Mouse (Mus musculus) layer of hippocampus, postnatal 25 days (tissue): Measurements from ENCODE around the gene Snw1. TPM values are rescaled to one million over a fixed set of nuclear protein-coding genes. Genes with fewer than 3 reads are reported as not detected.
A peak's percentile ranks its signal among the peaks of the same experiment; 100 is the strongest.

ENCODE experiments used
- DNase-seq, 2 experiments: peaks; one replicate each; pipeline ENCODE4 v3.0.0; 2022; ENCODE audit warnings: mixed read lengths in 2 of 2, low spot score in 1 of 2; ENCODE audit errors: extremely low spot score in 1 of 2
- microRNA-seq, 2 experiments: library from miRNA; unstranded; fragments of <30 nt; microRNA quantifications; one replicate each; pipeline ENCODE4 v1.2.0; 2021
- total RNA-seq, 2 experiments: library from RNA; stranded (reverse); gene quantifications; 2 replicates each; pipeline ENCODE4 v1.2.3; 2021

Snw1 gene
- total RNA-seq, 2 experiments from 2014 or later = 60.3 to 68.2 TPM

- no peak for DNase-seq
These were observed 47.6 kb downstream of the Snw1 start for GRCm38 (mm10) chr12:87424516-87424915.

- DNase-seq = no peak
These were observed 48.4 kb downstream of the Snw1 start for GRCm38 (mm10) chr12:87423700-87424099.

DNA sequence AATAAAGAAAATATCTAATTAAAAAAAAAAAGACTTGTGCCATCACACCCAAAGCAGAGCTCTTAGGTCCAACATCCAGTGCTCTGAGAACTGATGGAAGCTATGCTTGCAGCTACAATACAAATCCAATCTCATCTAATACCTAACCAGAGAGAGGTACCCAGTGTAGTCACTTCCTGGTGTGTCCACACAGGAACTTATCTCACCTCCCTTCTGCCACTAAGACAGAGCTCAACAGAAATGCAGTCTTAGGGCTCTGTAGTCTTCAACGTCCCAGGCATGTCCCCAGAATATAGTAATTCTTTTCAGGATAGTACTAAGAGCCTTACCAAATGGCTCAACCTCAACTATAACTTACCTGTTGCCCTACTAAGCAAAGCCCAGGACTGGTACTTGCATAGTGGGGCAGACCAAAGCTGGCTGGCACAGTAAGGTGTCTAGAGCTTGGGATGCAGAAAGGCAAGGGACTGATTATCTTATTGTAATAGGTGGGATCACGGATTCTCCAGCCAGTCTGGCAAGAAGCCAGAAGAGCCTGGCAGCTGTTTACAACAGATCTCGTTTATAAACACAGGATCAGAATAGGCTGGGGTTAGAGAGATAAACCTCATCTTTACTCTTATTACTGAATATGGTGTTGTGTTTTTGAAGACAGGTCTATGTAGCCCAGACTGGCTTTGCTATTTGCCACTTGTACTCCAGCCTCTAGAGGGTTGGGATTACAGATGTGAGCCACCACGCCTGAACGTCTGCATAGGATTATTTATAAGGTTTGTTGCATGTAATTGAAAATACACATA, 50.2 kb downstream of the Snw1 start:
- no peak for DNase-seq

DNA sequence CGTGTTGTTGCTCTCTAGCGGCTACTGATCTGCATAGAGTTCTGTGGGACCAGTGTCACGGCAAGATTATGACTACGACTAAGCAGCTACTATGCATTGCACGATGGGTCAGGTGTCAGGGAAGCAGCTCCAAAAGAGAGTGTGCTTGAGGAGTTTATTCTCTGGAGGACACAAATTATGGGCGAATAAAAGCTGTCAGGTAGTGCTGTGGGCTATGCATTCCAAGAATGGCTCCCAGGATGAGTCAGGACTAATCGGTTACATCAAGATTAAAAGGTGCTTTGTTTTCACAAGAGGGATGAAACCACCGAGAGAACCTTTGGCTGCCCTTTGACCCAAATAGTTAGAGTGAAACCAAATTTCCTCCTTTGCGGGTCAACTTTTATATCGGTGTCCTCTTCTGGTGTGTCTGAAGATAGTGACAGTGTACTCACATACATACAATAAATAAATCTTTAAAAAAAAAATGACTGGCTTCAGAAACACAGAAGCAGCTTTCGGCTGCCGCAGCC, 52.0 kb downstream of the Snw1 start:
- DNase-seq = no peak

GRCm38 (mm10) chr12:87418921-87419320, 53.2 kb downstream of the Snw1 start:
- DNase-seq = no peak

- peak in 1 of 2 experiments; percentile 47 for DNase-seq
These were observed 55.4 kb downstream of the Snw1 start for GRCm38 (mm10) chr12:87416690-87417089.

- no peak for DNase-seq
These were observed 56.7 kb downstream of the Snw1 start for GRCm38 (mm10) chr12:87415358-87415757.

DNA sequence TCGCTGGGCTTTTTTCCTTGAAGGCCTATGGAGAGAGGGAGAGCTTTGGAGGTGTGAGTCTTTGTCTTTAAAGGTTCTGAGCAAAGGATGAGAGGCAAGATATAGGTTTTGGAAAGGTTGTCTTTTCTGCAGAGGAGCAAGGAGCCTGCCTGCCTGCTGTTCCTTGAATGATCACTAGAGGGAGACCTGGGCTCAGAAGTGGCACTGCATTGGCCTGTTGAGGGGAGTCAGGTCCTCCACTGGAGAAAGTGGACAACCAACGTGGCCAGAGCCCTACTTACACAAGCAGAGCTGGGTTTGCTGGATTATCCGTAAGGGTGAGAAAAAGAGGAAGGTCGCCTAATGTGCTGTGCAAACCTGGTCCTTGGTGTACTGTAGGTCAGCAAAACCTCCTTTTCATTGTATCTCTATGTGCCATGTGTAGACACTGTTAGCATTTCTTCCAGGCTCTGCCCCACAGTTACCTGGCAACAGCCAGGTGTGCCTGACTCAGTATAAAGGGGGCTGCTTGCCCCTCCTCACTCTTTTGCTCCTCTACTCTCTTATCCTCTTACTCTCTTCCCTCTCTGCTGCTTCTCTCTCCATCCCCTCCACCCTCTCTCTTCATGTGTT, 58.8 kb downstream of the Snw1 start:
- DNase-seq = peak; percentile 49 to 85

- no peak for DNase-seq
These were observed 61.1 kb downstream of the Snw1 start for GRCm38 (mm10) chr12:87410999-87411398.

GRCm38 (mm10) chr12:87409123-87409522, 63.0 kb downstream of the Snw1 start:
- DNase-seq = no peak

GRCm38 (mm10) chr12:87407869-87408605, 64.0 kb downstream of the Snw1 start:
- DNase-seq = no peak

DNA sequence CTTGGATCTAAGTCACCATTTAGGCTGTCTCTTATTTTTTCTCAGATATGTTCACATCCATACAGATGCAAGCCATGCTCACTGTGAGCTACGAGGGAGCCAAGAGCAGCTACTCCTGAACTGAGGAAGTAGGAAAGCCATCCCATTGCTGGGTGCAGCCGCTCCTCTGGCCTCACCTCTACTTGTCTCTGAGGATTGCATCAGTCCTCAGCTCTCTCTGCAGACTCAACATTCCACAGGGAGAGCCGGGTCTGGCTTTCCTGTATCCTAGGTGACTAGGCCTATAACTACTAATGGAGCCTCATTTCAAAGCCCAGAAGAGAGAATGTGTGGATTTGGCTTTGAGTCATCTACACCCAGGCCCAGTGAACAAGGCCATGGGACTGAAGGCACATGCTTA, 66.4 kb downstream of the Snw1 start:
- DNase-seq = no peak

- DNase-seq = no peak
These were observed 66.9 kb downstream of the Snw1 start for GRCm38 (mm10) chr12:87405165-87405564.

GRCm38 (mm10) chr12:87401883-87402282, 70.2 kb downstream of the Snw1 start:
- DNase-seq = no peak

GRCm38 (mm10) chr12:87399119-87399819, 72.8 kb downstream of the Snw1 start:
- DNase-seq = no peak

Small RNA genes within 50 kb of the gene (microRNA-seq; reads per million reads assigned to microRNA genes)
- 54.0 to 77.7 reads per million in 2 experiments for gene Mir3068

Other genes with a start within 250 kb of the Snw1 start
- gene Noxred1, start 233.5 kb downstream of the Snw1 start, total RNA-seq = 1 to 10 TPM; 1.6 to 1.7 TPM
- 10 to 100 TPM; 53.9 to 59.5 TPM for gene Vipas39, start 206.0 kb downstream of the Snw1 start, total RNA-seq
- gene Ahsa1, start 205.8 kb downstream of the Snw1 start, total RNA-seq = 100 to 1,000 TPM; 167 to 194 TPM
- under 1 TPM; 0.25 to 0.70 TPM for gene Ism2, start 172.6 kb downstream of the Snw1 start, total RNA-seq
- 10 to 100 TPM; 30.8 to 41.6 TPM for gene Sptlc2, start 83.9 kb downstream of the Snw1 start, total RNA-seq
- gene Slirp, start 28.4 kb downstream of the Snw1 start, total RNA-seq = 100 to 1,000 TPM in 1 of 2 experiments, 10 to 100 TPM in 1; 98.9 to 101 TPM
- gene Alkbh1, start 28.3 kb downstream of the Snw1 start, total RNA-seq = 10 to 100 TPM; 17.3 to 20.9 TPM
- not detected for gene Gm5788, start 22.4 kb upstream of the Snw1 start, total RNA-seq
- gene Gm8300, start 42.0 kb upstream of the Snw1 start, total RNA-seq = not detected
- gene Oog1, start 130.4 kb upstream of the Snw1 start, total RNA-seq = not detected
- not detected for gene Gm4027, start 146.6 kb upstream of the Snw1 start, total RNA-seq
- not detected for gene Gm16381, start 172.3 kb upstream of the Snw1 start, total RNA-seq